Mouse (Mus musculus) CD4-positive, CD25-positive, alpha-beta regulatory T cell, adult 4 months (primary cell): ENCODE data around the gene Mlxipl. TPM values are rescaled to one million over a fixed set of nuclear protein-coding genes. Genes with fewer than 3 reads are reported as not detected.
A peak's percentile ranks its signal among the peaks of the same experiment; 100 is the strongest.

ENCODE experiments used
- ATAC-seq: one replicate; pipeline ENCODE4 v1.8.0; 2017
- polyA plus RNA-seq, 2 experiments: library from polyadenylated mRNA; unstranded; fragments of 100-300 nt; shearing (Covaris generic); gene quantifications; one replicate each; pipeline ENCODE4 v1.2.1; 2017

Gene Mlxipl
- polyA plus RNA-seq, 2 experiments from 2014 or later: 0.13 TPM; not detected in 1

- ATAC-seq: no peak
Observed at GRCm38 (mm10) chr5:135080539-135080938, 9.2 kb upstream of the Mlxipl start.

DNA sequence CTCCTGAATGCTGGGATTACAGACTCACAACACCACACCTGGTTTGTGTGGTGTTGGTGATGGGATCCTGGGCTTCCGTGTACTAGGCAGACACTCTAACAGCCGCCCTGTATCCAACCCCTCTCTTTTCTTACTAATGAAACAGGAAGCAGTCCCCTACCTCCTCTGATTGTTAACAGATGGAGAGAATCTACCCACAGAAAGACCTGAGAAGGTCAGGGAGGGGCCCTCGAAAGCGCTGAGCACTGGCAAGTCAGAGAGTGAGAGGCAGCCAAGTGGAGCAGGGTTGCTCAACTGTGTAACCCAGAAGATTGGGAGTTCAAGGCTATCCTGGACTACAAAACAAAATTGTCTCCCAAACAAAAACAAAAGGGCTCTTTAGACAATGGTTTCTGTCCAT, 2.8 kb upstream of the Mlxipl start:
- no peak for ATAC-seq

DNA sequence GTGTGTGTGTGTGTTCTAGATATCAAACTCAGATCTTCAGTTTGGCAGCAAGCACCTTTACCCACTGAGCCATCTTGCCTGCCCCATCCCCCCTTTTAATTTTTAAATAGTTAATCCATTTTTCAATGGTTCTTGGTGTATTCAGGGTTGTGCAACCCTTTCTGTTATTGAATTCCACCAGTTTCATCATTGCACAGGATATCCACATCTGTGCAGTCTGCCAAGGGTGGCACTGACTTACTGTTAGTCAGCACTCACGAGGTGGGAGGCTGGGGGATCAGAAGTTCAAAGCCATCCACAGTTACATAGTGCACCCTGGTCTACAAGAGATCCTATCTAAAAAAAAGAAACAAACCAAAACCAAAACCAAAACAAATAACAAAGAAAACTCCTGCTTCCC, 11.3 kb downstream of the Mlxipl start:
- ATAC-seq: no peak

DNA sequence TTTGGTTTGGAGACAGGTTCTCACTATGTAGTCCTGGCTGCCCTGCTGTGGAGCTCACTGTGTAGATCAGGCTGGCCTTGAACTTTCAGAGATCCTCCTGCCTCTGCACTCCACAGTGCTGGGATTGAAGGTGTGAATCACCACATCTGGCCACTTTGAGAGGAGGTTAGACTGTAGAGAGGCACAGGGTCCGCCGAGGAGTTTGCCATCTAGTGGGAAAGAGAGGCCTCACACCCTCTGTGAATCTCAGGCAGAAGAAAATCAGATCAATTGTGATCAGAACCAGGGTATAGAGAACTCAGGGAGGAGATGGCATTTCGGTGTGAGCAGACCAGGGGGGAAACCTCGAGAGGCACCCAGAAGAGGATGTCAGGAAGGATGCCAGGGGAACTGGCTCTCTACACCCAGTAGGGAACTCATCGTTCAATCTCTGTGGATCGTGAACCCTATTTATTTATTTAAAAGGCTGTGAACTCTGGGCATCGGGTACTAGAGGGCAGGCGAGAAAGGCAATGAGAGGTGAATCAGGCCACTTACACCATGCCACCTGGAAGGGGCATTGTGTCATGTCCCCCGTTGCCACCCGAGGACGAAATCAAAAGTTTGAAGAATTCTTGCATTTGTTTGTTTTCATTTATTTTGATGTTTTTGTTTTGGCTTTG, 14.4 kb downstream of the Mlxipl start:
- peak; percentile 57 for ATAC-seq

- peak; percentile 73 for ATAC-seq
Observed at GRCm38 (mm10) chr5:135106758-135107256, 17.1 kb downstream of the Mlxipl start.

GRCm38 (mm10) chr5:135107521-135108501, 18.1 kb downstream of the Mlxipl start:
- peak; percentile 58 for ATAC-seq

- ATAC-seq: no peak
Observed at GRCm38 (mm10) chr5:135109017-135109416, 19.3 kb downstream of the Mlxipl start.

DNA sequence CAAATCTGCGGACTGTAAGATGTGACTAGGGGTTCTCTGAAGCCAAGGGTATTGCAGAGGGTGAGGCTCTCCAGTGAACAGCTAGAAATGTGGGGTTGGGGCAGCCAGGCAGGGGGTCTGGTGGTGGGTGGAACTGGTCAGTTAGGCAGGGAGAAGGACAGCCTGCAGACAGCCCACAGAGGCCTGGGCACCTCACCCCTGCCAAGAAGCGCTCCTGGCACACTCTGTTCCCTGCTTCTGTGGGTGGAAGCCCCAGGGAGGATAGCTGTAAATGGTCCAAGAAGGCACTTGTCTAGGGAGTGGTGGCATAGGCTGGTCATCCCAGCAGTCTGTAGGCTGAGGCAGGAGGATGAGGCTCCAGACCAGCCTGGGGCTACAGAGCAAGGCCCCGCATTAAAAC, 19.7 kb downstream of the Mlxipl start:
- ATAC-seq: no peak

DNA sequence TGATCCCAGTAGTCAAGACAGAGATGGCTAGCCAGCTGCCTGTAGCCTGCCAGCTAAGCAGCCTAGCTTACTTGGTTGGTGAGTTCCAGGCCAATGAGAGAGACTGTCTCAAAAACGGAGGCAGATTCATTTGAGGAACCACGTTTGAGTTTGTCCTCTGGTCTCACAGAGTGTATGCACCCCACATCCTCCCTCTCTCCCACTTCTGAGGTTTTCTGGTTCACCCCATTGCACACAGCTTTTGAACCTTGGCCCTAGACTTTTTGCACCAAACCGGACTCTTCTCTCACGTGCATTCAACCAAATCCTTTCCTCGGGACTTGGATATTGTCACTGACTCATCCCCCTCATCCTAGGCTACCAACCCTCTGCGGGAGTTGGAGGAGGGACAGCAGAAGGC, 20.3 kb downstream of the Mlxipl start:
- ATAC-seq: no peak

- no peak for ATAC-seq
Observed at GRCm38 (mm10) chr5:135113782-135114181, 24.1 kb downstream of the Mlxipl start.

DNA sequence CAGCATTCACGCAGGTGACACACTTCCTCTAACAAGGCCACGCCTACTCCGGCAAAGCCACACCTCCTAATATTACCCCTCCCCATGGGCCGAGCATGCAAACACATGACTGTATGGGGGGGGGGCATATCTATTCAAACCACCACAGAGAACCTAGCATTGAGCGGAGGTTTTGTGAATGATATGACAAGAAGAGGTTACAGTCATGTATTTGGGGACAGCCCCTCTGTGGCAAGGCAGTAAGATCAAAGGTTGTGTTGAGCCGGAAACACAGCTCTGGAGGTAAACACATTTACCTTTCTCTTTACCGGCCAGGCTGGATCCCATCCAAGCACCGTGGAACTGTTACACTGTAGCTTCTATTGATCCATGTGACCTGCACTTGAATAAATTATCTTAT, 25.6 kb downstream of the Mlxipl start:
- peak; percentile 98 for ATAC-seq

DNA sequence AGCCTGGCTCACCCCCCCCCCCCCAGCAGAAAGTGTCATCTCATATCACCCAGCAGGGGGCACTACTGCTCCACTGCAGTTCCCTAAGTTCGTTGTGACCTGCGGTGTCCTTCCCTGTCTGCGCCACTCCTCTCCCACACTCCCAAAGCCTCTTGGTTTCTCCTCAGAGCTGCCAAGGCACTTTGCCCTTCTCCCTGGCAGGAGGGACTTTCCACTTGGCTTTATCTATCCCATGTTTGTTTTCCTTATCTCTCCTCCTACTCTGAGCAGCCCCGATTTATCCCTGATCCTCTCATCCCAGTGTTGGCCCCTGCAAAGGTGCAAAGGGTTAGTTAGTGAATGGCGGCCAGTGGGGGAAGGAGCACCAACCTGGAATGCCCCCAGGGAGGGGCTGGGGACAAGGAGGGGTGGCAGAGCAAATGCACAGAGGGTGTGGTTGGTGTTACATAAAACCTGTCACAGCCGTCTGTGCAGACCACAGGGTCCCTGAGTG, 28.9 kb downstream of the Mlxipl start:
- no peak for ATAC-seq

DNA sequence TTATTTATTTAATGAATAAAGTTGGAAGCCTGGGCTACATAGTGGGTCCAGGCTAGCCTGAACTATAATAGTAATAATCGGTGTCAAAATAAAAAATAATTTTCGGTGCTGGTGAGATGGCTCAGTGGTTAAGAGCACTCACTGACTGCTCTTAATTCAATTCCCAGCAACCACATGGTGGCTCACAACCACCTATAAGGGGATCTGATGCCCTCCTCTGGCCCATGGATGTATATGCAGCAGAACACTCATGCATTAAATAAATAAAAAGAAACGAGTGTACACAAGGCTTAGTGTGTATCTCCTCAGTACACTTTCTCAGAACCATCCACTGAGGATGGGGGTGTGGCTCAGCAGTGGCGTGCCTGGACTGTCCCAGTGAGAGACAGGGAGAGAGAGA, 31.1 kb downstream of the Mlxipl start:
- no peak for ATAC-seq

DNA sequence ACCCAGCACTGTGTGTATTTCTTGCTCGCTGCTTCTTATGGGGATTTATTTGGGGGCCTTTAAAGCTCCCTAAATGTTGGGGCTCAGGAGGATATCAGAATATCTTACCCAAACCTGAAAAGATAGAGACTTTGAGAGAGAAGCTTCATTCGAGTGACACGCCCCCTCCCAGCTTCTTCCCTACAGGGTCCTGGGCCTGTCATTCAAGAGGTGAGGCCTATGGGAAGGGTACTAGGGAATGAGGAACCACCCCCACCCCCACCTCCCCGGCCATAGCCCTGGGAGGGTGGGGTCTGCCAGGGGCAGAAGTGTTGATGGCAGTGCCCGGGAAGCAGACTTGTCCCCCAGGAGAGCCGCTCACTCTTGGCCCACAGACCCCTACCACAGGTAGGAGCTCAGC, 36.4 kb downstream of the Mlxipl start:
- no peak for ATAC-seq

DNA sequence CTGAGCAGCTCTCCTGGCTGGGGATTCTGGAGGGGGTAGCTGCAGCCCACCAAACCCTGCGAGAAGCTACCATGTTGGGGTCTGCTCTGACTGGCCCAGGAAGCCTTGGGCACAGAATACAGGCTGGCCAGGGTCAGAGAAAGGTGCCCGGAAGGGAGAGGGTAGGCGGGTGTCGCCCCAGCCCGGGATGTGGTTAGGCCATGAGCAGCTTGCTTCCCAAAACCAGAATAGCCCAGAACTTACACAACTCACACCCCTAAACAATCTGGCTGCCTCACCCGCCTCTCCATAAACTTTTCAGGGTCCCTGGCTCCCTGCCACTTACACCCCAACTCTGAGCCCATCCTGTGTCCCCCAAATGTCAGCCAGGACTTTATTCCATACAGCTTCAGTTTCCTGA, 38.0 kb downstream of the Mlxipl start:
- ATAC-seq: no peak

- no peak for ATAC-seq
Observed at GRCm38 (mm10) chr5:135129747-135130146, 40.1 kb downstream of the Mlxipl start.

- peak; percentile 92 for ATAC-seq
Observed at GRCm38 (mm10) chr5:135133736-135134405, 44.2 kb downstream of the Mlxipl start.

GRCm38 (mm10) chr5:135134534-135134933, 44.8 kb downstream of the Mlxipl start:
- ATAC-seq: no peak

DNA sequence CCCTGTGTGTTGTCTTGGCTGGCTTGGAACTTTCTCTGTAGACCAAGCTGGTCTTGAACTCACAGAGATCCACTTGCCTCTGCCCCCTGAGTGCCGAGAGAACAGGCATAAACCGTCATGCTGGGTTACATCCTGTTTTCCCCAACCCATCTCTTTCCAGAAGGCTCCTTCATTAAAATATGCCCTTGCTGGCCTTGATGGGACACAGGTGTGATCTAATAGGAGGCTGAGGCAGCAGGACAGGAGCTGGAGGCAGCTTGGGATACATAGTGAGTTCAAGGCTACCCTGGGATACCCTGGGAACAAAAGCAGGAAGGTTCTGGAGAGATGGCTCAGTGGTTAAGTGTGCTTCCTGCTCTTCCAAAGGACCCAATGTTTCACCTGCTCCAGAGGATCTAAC, 50.2 kb downstream of the Mlxipl start:
- no peak for ATAC-seq

DNA sequence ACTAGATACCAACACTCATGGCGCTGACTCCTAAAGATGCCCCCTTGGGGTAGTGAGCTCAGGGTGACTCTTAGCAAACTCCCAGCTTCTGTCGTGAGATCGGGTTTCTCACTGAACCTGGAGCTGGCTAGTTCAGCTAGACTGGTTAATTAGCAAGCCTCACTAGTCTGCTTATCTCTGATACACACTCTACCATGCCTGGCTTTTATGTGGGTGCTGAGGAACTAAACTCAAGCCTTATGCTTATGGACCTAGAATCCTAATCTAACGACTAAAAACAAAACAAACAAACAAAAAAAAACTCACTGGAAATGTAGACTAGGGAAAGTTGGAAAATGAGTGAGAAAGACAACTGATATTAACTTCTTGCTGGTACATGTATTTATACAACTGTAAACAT, 54.8 kb downstream of the Mlxipl start:
- no peak for ATAC-seq

- ATAC-seq: no peak
Observed at GRCm38 (mm10) chr5:135145532-135145931, 55.8 kb downstream of the Mlxipl start.

DNA sequence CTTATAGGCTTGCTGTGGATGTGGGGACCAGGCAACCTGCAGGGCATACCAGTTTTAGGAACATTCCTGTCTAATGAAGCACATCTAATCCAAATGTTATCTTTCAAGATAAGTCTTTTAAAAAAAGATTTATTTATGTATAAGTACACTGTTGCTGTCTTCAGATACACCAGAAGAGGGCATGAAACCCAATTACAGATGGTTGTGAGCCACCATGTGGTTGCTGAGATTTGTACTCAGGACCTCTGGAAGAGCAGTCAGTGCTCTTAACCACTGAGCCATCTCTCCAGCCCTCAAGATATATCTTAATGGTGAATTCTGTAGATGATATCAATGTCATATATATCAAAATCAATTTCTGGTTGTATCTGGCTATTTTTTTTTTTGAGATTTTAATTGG, 56.3 kb downstream of the Mlxipl start:
- ATAC-seq: no peak

DNA sequence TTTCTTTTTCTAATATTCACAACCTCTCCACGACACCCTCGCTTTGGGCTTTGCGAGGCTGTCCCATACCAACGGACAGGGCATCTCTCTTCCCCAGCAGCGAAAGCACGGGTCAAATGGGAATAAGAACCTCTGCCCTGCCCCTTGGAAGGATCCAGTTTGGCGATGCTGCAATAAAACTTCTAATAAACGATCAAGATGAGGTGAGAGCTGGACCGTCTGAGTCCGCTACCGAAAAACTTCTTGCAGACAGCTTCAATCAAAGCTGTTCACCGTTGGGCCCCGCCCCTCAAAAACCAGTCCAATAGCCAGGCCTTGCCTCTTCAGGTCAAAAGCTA, 59.0 kb downstream of the Mlxipl start:
- no peak for ATAC-seq
